Comparison of ENCODE assay signal across 13 mouse cellular contexts in genomic region chr7:128310229-128310688, GRCm38 (mm10). TPM values are rescaled to one million over a fixed set of nuclear protein-coding genes. Genes with fewer than 3 reads are reported as not detected.
DNase-seq lines count a peak whose midpoint lies in the region; ATAC-seq and TF ChIP-seq lines count a peak whose summit lies in the region.
"Had no signal": no experiment of that assay in that cellular context is flagged by ENCODE, and none has a peak within 500 bp of the region (broad histone marks: within the 10 kb centered on the region; RNA-seq: fewer than 3 reads in every experiment).

No protein-coding gene starts in this region.

- H3K79me2 ChIP-seq in heart, adult 2 months (replicated peaks; ENCODE audit: control insufficient read depth, insufficient read depth, low read length) = no peaks in the 10 kb centered on the region

- H3K4me3 ChIP-seq in heart, adult 2 months = no peak overlapping the region
- no peak overlapping the region for H3K4me3 ChIP-seq in heart, embryonic 10.5 days
- H3K4me3 ChIP-seq: stomach, embryonic 15.5 days had no signal

- peak; percentile 45 for ATAC-seq in megakaryocyte-erythroid progenitor cell, adult 5-6 weeks (replicated peaks; ENCODE audit: low FRiP score, low TSS enrichment, poor library complexity, severe bottlenecking)
- ATAC-seq: forebrain, embryonic 14.5 days had no signal

- no peak overlapping the region for H3K9ac ChIP-seq in heart, adult 2 months (ENCODE audit: low read depth, low read length)
- H3K9ac ChIP-seq: stomach, embryonic 15.5 days had no signal

- H3K27ac ChIP-seq in heart, adult 2 months = peak overlapping the region; percentile 13
- no peak overlapping the region; the same call in 1 of the 2 replicates for H3K27ac ChIP-seq in heart, embryonic 10.5 days
- H3K27ac ChIP-seq: stomach, embryonic 15.5 days had no signal

- intact Hi-C loops in heart, adult 2 months (cut with DNase I) = no loop called here

- TF ChIP-seq POLR2A in heart, adult 2 months (IDR thresholded peaks at IDR 0.05; ENCODE audit: insufficient read depth, low read depth, low read length) = no peak

- no peaks in the 10 kb centered on the region for H3K36me3 ChIP-seq in heart, adult 2 months (ENCODE audit: control insufficient read depth, insufficient read depth, low read length)
- no peaks in the 10 kb centered on the region for H3K36me3 ChIP-seq in heart, embryonic 10.5 days
- H3K36me3 ChIP-seq: stomach, embryonic 15.5 days had no signal

- DNase-seq in heart, adult 2 months = peak in 1 of 2 experiments; percentile 45
- DNase-seq in heart, embryonic 10.5 days (ENCODE audit: low spot score) = no peak
- peak; percentile 26 for DNase-seq in adipocyte (ENCODE audit: low spot score)
- peak; percentile 45 for DNase-seq in heart, adult 8-10 months (ENCODE audit: low spot score)
- no peak for DNase-seq in right cerebral cortex, postnatal 25 days
- DNase-seq in spleen, adult 18-20 months = no peak
- DNase-seq in left cerebral cortex, adult 18-20 months (ENCODE audit: low spot score in 2 of 2) = no peak
- DNase-seq: kidney, adult 11 months; lung, adult 2 months had no signal

- no peak for TF ChIP-seq CTCF in heart, adult 2 months (IDR thresholded peaks at IDR 0.05)

- no peaks in the 10 kb centered on the region for H3K9me3 ChIP-seq in heart, embryonic 10.5 days
- H3K9me3 ChIP-seq: stomach, embryonic 15.5 days had no signal

- peaks cover 10% of the 10 kb centered on the region for H3K4me1 ChIP-seq in heart, adult 2 months (ENCODE audit: control insufficient read depth, insufficient read depth, low read length)
- peaks cover 13% of the 10 kb centered on the region for H3K4me1 ChIP-seq in heart, embryonic 10.5 days

- TF ChIP-seq EP300 in heart, adult 2 months (IDR thresholded peaks at IDR 0.05; ENCODE audit: insufficient read depth, low read depth, low read length) = no peak

- no peaks in the 10 kb centered on the region for H3K27me3 ChIP-seq in heart, adult 2 months (ENCODE audit: control insufficient read depth, insufficient read depth, low read length)
- no peaks in the 10 kb centered on the region for H3K27me3 ChIP-seq in heart, embryonic 10.5 days (ENCODE audit: insufficient read depth, poor library complexity, severe bottlenecking)
- H3K27me3 ChIP-seq: stomach, embryonic 15.5 days had no signal

- WGBS in heart, adult 2 months = 13% methylated on average over 8 of the region's 8 CpGs
- 17% methylated on average over 8 of the region's 8 CpGs for WGBS in heart, embryonic 10.5 days

RNA-seq across cellular contexts. Expression of gene BC017158, which starts 12.3 kb away (rescaled TPM):
- total RNA-seq in heart, adult 2 months (2021) = 1 to 10 TPM; 6.2 to 6.5 TPM
- 12.1 and 12.7 TPM in 2 replicates for polyA plus RNA-seq in heart, adult 2 months (2012; rRNA removed)
- polyA plus RNA-seq in heart, embryonic 10.5 days (2016; fragmentation: Nextera tagmentation; extraction: Ambion mirVana) = 20.3 and 25.1 TPM in 2 replicates
- 1 to 10 TPM; 5.8 to 6.9 (median 6.5) TPM for total RNA-seq in heart, adult 8-10 months (2022)
- 82.5 and 95.0 TPM in 2 replicates for total RNA-seq in megakaryocyte-erythroid progenitor cell, adult 5-6 weeks (2014; fragmentation: Nextera tagmentation)
- total RNA-seq in megakaryocyte-erythroid progenitor cell, adult 5-6 weeks (2017) = 30.8 and 50.8 TPM in 2 replicates
- total RNA-seq in left cerebral cortex, adult 18-20 months (2021) = 10 to 100 TPM; 25.6 to 27.6 TPM

RNA-seq across cellular contexts. Expression of gene Slc5a2, which starts 44.8 kb away (rescaled TPM):
- total RNA-seq in heart, adult 2 months (2021) = not detected
- 0.37 TPM in 1 of 2 replicates, not detected in the other for polyA plus RNA-seq in heart, adult 2 months (2012; rRNA removed)
- 0.37 and 0.48 TPM in 2 replicates for polyA plus RNA-seq in heart, embryonic 10.5 days (2016; fragmentation: Nextera tagmentation; extraction: Ambion mirVana)
- not detected for total RNA-seq in heart, adult 8-10 months (2022)
- 0.81 and 1.1 TPM in 2 replicates for total RNA-seq in megakaryocyte-erythroid progenitor cell, adult 5-6 weeks (2014; fragmentation: Nextera tagmentation)
- 0.65 and 1.5 TPM in 2 replicates for total RNA-seq in megakaryocyte-erythroid progenitor cell, adult 5-6 weeks (2017)
- not detected for total RNA-seq in left cerebral cortex, adult 18-20 months (2021)
- total RNA-seq: layer of hippocampus, postnatal 10 days had no signal
- polyA plus RNA-seq: forebrain, embryonic 14.5 days had no signal

Comparison
In these comparisons a context has a peak if more than half of its experiments do, and no peak if none do; other contexts are left out.
1. DNase-seq: peak in adipocyte (single experiment) and heart, adult 8-10 months (single experiment); none in heart, embryonic 10.5 days (single experiment), right cerebral cortex, postnatal 25 days (single experiment), spleen, adult 18-20 months (0 of 2) and left cerebral cortex, adult 18-20 months (0 of 2).